Mouse (Mus musculus) T-helper 2 cell (primary cell): ENCODE results near the gene Trpm2.
"Not testable (repeated sequence)": the region's sequence is repeated elsewhere in the genome, so short reads cannot be mapped to it uniquely, and the experiment has no call there.

Experiments
- in situ Hi-C: fragments of 300-600 bp; cut with MboI, MseI; formaldehyde crosslinking; loops from one replicate; pipeline ENCODE4 v1.15.1; 2025; ENCODE audit warnings: high pct_unique_total_duplicates

The Trpm2 gene

DNA sequence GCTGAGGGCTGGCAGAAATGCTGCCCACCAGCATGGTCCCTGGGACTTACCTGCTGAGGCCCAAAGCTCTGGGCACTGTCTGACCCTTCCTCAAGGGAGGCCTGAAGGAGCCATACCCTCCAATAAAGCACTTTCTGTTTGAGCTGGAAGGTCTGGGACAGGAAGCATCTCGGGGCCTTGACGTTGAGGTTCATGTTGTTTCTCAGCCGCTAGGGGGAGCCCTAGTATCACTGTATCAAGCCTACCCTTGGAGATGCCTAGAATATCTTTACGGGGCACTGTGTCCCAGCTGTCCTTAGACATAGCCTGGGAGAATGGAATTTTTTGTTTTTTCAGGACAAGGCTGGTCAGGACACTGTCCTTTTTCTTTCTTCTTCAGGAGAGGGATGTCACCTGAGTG lies 14.3 kb upstream of the Trpm2 start:
- in situ Hi-C loops, result no loop called here

DNA sequence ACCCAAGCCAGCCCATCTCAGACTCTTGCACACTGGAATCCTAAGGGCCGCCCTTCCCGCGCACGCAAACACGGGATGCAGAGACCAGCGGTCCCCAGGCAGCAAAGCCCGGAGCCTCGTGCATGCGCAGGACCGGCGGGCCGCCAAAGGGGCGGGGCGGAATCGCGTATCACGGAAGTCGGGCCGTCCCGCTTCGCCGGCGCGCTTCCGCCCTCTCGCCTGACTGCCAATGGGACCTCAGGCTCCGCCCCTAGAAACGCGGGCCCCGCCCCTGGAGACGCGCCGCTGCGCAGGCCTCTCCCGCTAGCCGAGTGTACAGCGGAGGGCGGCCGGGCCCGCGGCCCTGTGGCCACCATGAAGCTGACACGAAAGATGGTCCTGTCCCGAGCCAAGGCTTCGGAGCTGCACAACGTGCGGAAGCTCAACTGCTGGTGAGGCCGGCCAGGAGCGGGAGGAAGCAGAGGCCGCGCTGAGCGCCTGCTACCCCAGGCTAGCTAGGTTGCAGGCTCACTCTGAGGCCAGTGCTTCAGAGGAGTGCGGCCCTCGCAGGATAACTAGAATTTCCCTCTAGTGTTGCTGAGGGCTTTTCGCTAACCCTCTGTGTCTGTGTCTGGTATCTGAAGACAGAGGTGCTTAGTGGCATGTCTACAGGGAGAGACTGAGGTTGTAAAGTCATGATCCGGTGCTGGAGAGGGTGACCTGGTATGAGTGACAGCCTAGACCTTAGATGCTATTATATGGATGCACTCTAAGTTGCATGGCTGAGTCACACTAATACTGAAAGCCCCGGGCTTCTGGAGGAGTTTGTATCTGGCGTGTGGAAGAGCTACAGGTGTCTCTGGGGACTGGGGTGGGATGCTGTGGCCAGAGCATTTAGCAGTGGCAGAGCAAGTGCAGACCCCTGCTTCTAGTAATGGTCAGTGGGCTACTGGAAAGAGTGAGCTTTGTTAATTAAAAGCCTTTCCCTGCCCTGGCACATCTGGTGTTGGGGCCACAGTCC lies 8.3 kb upstream of the Trpm2 start, which contains the start of gene 1810043G02Rik:
1810043G02Rik (plus strand) TSS at position 174 of the 1,000 bp plus-strand sequence.
- in situ Hi-C loops, result no loop called here

DNA sequence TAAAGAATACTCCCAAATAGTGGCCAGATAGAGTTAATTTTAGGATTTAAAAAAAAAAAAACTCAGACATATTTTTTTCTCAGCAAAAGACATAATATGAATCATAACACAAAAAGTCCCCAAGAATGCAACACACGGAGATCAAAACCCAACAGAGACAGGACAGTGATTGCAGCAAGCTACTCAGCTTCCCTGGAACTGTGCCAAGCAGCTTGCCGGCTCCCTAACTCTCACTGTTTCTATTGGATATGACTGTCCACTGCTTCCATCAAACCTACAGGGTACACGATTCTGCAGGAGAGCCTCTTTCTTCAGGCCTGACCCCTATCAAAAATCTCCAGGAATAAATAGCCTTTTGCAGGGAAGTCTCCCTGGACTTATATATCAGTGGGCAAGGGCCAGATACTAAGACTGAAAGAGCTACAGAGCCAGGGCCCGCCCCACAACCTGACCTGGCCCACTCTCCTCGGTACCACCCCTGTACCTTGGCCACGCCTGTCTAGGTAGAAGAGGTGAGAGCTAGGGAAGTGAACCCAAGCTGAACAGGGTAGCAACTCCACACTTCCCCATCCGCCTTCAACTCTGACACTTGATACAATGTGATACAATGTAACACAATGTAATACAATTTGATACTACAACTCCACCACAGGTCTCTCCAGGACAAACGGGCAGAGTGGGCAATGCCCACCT lies 6.2 kb upstream of the Trpm2 start:
- in situ Hi-C loops, result no loop called here

DNA sequence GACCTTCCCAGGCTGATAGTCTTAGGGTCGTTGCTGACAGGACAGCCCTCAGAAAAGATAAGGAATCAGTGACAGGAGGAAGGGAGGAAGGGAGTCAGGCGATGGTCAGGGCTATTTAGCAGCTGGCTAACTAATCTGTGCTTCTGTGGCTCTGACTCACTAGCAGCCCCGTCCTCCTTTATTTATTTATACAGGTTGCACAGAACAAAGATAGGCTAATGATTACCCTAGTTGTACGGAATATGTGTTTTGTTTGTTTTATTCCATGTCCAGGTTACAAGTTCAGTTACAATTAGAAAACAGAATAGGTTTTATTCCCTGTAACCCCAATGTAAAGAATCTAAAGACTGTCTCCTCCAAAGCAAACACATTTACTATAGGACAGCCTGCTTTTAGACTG lies 5.3 kb upstream of the Trpm2 start:
- in situ Hi-C loops, result no loop called here

DNA sequence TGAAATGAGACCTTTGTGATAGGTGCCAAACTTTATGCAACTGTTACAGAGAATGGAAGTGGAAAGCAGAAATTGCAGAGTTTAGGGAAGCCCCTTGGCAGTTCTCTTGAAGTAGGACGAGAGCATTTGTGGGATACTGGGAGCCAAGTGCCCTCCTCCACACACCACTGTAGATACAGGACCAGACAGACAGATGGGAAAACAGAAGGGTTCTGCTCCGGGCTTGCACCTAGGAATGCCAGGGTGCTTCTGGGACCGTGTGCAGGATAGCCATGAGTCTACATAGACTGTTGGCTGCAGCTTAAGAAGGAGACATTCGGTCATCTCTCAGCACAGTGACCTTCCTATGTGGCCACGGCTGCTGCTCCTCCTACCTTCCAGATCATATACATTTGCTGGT lies 4.4 kb upstream of the Trpm2 start:
- in situ Hi-C loops, result no loop called here

DNA sequence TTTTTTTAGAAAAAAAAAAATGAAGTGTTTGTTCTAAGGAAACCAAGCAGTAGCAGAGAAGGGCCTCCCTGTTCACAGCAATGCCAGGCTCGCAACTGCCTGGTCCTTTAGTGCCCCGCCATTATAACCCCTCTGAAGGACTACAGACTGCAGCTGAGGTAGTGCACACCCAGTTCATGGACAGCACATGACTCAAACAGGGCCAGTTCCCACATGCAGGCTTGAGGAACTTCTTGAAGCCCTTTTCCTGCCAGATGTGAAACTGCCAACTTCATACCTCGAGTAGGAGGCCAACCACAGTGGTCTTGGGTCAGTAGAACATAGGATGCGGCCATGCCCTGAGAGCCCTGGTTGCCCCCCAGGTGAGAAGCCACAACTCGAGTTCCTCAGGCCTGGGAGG lies 4.0 kb upstream of the Trpm2 start:
- in situ Hi-C loops, result no loop called here

DNA sequence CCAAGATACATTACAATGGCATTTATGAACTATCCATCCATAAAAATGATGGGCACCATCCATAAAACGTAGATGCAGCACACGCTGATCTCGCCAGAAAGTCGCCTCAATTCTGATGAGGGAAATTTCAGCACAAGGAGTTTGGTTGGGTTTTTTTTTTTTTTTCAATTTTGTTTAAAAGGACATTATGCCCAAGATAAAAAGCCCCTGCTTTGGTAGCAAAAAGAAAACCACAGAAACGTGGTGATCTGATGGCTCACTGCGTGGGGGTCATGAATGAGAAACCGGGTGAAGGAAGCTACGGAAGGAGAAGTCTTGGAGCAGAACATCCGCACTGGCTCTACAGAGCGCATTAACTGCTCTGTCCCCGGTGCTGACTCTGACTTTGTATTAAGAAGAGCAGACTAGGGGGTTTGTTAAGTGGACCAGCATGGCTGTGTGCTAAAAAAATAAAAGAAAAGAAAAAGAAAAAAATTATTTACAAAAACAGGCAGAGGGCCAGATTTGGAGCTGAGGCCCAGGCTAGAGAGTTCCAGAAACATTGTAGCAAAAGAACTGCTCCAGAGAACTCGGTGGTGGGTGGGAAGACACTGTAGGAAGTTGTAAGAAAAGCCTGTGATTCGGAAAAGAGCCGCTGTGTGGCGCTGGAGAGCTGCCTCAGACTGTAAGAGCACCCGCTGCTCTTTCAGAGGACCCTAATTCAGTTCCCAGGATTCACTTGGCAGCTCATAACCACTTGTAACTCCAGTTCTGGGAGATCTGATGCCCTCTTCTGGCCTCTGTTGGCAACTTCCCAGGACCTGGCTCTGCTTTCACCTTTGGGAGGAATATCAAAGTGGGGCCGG lies 1.6 kb upstream of the Trpm2 start:
- in situ Hi-C loops, result no loop called here

DNA sequence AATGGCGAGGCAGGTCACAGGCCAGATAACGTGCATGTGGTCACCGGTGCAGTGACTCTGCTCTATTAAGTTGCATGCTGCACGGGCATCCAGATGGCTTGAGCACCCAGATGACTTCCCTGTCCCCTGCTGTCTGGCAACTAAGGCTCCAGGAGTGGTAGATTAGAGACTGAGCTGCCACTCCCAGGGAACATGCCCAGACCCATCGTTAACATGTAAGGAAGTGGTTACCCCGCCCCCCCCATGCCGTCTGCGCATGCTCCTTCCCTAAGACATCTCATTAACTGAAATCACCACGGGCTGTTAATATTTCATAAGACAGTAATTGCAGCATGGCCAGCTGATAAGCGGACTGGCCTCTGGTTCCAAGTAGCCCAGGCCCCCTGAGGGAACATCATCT lies 828 bp upstream of the Trpm2 start:
- in situ Hi-C loops, result no loop called here

DNA sequence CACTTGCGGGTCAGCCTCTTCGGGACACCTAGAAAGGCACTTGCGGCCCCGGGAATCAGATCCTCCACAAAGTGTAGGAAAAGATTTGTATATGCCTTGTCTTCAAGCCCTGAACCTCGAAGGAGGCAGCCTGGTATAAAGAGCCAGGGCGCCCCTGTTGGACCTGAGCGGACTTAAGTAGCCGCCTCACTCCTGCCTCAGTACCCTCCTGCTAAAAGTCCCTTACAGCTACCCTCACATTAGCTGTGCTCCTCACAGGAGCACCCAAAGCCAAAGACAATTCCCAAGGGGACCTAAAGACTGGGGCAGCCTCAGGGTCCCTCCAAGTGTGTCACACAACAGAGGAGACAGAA lies 414 bp downstream of the Trpm2 start:
- in situ Hi-C loops, result no loop called here

DNA sequence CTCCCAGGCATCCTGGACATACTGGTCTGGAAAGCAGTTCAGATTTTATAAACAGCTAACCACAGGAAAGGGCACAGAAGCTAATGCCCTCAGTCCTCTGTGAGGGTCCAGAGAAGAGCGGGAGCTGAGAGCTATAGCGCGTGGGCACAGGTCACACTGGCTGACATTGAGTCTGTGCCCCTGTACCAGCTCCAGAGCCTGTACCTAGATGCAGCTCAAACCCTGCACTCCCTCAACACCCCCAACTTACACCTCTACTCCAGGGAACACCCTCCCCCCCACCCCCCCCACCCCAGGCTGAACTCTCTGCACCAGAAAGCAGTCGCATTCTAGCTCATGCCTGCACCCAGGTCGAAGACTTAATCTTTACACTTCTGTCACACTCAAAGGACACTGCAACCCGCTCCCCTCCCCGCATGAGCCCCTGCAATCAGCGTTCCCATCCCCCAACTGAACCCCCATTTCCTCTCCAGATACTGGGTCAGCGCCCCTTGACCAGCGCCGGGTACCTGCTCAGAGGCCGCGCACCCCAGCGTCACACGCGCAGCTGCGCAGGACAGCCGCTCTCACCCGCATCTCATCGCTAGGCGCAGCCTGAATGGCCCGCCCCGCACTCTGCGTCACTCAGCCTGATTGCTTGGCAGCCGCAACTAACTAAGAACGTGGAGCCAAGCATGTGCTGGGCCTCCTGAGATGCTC lies 940 bp downstream of the Trpm2 start:
- in situ Hi-C loops, result no loop called here

DNA sequence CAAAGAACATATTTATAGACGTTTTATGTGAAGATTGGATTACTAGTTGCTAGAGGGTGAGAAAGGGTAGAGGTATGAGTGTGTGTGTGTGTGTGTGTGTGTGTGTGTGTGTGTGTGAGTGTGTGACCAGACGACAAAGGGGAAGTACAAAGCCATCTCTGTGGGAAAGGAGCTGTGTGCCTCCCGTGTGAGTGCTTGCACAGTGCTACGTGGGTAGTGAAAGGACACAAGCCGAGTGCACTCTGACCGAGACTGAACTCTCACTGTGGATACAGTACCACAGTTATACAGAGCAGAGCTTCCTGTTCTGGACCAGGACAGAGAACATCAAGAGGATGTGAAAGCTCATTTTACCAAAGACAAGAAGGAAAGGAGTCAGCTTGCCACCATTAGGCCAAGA lies 6.4 kb downstream of the Trpm2 start:
- in situ Hi-C loops, result no loop called here

DNA sequence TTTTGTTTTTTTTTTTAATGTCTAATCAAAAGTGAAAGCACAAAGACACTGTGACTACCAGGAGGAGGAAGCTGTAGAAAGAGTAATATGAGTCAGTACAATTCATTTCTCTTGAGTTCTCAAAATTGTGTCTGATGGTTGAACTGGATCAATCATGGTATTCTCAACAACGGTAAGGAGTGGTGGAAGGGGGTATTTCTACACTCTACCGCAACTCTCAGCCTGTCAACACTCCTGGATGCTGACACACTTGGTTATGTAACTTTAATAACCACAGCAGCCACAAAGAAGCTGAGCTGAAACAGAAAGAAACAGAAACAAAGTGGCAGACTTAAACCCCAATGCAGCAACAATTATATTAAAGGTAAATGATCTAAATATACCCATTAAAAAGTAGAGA lies 7.6 kb downstream of the Trpm2 start:
- in situ Hi-C loops, result no loop called here

DNA sequence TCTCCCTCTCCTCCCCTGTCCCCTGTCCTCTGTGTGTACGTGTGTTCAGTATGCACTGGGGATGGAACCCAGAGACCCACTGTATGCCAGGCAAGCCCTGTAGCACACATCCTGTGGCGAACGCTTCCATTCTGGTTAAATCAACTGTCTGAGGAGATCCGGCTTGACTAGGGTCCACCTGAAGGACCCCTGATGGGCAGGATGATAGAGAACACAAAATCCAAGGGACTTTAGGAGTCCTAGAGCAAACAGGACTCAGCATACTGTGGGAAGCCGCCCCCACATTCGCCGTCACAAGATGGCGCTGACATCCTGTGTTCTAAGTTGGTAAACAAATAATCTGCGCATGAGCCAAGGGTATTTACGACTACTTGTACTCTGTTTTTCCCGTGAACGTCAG lies 19.9 kb downstream of the Trpm2 start:
- in situ Hi-C loops, result not testable (repeated sequence)

DNA sequence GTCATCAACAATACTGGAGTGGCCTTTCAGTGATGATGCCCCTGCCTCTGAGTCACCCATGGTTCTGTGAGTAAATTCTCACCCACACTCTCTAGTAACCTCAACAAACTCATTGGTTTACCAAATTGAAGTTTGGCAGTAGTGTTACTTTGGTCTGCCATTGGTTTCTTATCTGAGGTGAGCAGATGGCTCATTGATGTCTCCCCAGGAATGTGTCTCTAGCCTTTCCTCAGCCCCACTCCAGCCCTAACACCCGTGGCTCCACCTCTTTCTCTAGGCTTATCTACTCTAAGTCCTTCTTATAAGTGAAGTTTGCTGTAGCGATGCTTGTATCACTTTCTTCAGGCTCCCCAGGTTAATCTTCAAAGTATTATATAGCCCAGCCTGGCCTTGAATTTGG lies 30.7 kb downstream of the Trpm2 start:
- in situ Hi-C loops, result loop anchor here (10.0 kb wide), 1 partner anchor 705 kb away; no protein-coding TSS in a partner anchor

DNA sequence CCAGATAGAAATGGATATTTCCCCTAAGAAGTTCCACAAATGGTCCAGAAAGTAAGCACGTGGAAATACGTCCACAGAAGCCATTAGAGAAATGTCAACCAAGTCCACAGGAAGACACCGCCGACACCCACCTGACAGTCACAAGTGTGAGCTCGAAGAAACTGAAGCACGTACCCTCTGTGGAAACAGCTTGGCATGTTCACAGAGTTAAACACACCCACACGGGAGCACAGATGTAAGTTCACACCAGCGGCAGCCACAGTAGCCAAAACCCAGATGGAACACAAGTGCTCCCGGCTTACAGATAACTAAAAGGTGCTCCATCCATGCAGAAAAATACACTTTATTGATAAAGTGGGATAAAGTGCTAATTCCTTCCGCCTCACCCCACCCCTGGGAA lies 43.0 kb downstream of the Trpm2 start:
- in situ Hi-C loops, result no loop called here

DNA sequence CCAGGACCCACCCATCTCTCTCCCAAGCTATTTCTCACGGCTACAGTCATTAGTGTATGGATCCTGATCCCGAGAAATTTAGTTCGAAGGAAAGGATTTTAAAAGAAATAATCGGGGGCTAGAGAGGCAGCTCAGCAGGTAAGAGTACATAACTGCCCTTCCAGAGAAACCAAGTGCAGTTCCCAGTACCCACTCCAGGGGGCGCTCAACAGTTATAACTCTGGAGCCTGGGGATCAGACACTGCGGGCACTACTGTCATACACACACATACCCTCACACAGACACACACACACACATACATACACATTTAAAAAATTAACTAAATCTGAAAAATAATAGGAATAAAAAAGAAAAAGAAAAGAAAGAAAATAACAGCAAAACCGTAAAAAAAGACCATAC lies 44.2 kb downstream of the Trpm2 start:
- in situ Hi-C loops, result no loop called here

DNA sequence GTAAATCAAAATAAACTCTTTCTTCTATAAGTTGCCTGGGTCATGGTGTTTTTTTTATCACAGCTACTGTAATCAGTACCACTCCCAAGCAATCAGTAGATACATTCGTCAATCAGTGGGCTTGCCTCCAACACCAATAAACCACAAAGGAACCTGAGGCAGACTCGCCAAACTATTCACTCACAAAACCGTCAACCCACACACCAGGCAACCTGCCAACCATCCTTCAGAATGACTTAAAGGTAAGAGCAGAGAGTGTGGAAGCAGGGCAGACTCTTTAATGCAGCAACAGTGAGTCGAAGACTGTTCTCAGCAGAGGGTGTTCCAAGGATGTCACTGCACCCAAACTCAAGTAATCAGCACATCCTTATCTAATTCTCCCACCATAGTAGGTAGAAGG lies 47.7 kb downstream of the Trpm2 start:
- in situ Hi-C loops, result no loop called here

DNA sequence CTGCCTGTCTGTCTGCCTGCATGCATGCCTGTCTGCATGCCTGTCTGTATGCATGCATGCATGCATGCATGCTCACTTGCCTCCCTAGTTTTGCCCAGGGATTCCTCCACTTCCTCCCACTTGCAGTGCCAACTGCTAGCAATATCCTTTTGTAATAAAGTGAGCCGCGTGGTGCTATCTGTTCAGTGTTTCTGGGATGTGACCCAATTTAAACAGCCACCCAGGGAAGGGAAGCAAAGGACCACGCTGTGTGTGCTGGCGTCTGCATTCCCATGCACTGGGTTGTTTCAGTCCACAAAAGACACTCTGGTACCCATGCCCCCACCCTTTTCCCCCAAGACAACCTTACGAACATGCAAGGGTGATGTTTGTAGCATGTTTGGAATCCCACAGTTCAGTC lies 49.4 kb downstream of the Trpm2 start:
- in situ Hi-C loops, result no loop called here

DNA sequence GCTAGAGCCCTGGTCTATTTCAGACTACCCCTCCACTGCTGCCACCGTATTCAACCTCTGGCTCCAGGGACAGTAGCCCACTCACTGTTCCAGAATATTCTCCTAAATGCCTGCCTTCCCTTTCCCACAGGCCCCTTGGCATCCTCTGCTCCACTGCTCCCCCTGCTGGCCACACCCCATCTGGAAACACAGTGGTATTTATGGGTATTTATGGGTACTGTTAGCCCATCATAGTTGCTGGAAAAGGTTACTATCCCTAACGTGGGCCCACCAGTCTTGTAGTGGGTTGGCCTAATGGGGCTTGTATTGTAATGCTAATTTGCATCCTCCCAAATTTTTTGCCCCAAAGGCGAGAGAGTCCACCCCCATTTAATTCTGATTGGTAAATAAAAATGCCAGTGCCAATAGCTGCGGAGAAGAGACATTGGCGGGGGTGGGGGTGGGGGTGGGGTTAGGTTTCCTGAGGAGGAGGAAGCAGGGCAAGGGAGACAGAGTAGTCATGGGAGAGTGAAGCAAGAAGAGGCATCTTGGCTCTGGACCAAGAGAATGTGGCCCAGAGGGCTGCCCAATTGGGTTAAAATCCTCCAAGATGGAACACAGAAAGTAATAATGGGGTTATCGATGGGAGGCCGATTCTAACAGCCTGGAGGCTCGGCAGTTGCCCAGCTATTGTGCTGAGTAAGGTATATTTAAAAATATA lies 53.6 kb downstream of the Trpm2 start:
- in situ Hi-C loops, result no loop called here

DNA sequence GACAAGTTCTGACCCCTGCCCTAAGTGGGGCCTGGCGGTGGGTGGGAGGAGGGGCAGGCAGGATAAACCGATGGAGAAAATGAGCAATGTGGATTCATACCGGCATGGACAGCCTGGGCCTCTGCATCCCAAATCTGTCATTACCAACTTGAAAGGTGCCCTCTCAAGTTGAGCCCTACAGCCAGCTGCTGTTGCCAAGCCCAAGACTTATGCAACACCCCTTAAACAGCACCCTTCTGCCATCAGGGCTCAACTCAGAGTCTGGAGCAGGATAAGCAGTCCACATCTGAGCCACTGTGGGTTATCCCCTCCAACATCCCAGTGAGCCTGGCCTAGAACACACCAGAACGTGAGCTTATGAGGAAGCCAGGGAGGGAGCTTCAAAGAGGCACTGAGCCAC lies 57.1 kb downstream of the Trpm2 start:
- in situ Hi-C loops, result no loop called here

DNA sequence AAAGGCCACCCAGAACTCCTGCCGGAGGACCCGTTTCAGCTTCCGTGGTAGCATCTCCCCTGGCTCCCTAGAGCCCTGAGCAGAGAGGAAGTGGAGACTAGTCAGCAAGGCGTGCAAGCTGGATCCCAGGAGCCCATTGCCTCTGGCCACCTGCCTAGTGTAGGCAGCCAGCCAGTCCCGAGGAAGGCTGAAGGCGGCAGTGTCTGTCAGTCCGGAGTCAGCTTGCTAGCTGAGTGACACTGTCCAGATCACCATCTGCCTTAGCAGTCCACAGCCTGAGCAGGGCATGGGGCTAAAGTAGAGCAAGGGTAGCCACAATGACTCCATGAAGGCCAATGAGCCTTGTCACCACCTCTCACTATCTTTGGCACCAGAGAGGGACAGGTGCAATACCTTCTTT lies 57.8 kb downstream of the Trpm2 start:
- in situ Hi-C loops, result no loop called here
